In genomic region chr4:45184521-45185330, GRCm38 (mm10) we compare ENCODE assay signal across 8 mouse cellular contexts. TPM values are rescaled to one million over a fixed set of nuclear protein-coding genes. Genes with fewer than 3 reads are reported as not detected.
A peak's percentile ranks its signal among the peaks of the same experiment; 100 is the strongest.
DNase-seq lines count a peak whose midpoint lies in the region; ATAC-seq and TF ChIP-seq lines count a peak whose summit lies in the region.

Frmpd1 (plus strand) TSS chr4:45184875.

- no peaks in the 10 kb centered on the region for H3K9me3 ChIP-seq in embryonic facial prominence, embryonic 14.5 days (ENCODE audit: control insufficient read depth, low read length)
- H3K9me3 ChIP-seq in heart, embryonic 10.5 days, result no peaks in the 10 kb centered on the region
- no peaks in the 10 kb centered on the region for H3K9me3 ChIP-seq in kidney, embryonic 14.5 days (ENCODE audit: control insufficient read depth, low read length)
- H3K9me3 ChIP-seq in limb, embryonic 15.5 days, result no peaks in the 10 kb centered on the region
- no peaks in the 10 kb centered on the region for H3K9me3 ChIP-seq in midbrain, embryonic 15.5 days
- no peaks in the 10 kb centered on the region for H3K9me3 ChIP-seq in stomach, embryonic 16.5 days (replicated peaks; ENCODE audit: control insufficient read depth, low read length)

- H3K27me3 ChIP-seq in spleen, adult 2 months (ENCODE audit: control insufficient read depth, insufficient read depth, low read length), result peaks cover 18% of the 10 kb centered on the region
- H3K27me3 ChIP-seq in embryonic facial prominence, embryonic 14.5 days (replicated peaks; ENCODE audit: control insufficient read depth, insufficient read depth, low read length), result peaks cover 23% of the 10 kb centered on the region
- peaks cover 51% of the 10 kb centered on the region for H3K27me3 ChIP-seq in heart, embryonic 10.5 days (ENCODE audit: insufficient read depth, poor library complexity, severe bottlenecking)
- peaks cover 24% of the 10 kb centered on the region for H3K27me3 ChIP-seq in kidney, embryonic 14.5 days (ENCODE audit: control insufficient read depth, insufficient read depth, low read length)
- peaks cover 42% of the 10 kb centered on the region for H3K27me3 ChIP-seq in limb, embryonic 15.5 days
- peaks cover 13% of the 10 kb centered on the region; the same call in 1 of the 2 replicates for H3K27me3 ChIP-seq in midbrain, embryonic 15.5 days (replicated peaks)
- H3K27me3 ChIP-seq in stomach, embryonic 16.5 days (ENCODE audit: control insufficient read depth, insufficient read depth, low read length), result peaks cover 6% of the 10 kb centered on the region; the same call in 1 of the 2 replicates

- TF ChIP-seq POLR2A in spleen, adult 2 months (IDR thresholded peaks at IDR 0.05; ENCODE audit: low read depth, low read length), result no peak

- 1% methylated on average over 63 of the region's 85 CpGs for WGBS in spleen, adult 2 months
- WGBS in embryonic facial prominence, embryonic 14.5 days, result under 1% methylated on average over 27 of the region's 85 CpGs
- WGBS in heart, embryonic 10.5 days, result 2% methylated on average over 83 of the region's 85 CpGs
- under 1% methylated on average over 70 of the region's 85 CpGs for WGBS in kidney, embryonic 14.5 days
- WGBS in limb, embryonic 15.5 days, result under 1% methylated on average over 72 of the region's 85 CpGs
- under 1% methylated on average over 72 of the region's 85 CpGs for WGBS in midbrain, embryonic 15.5 days
- under 1% methylated on average over 65 of the region's 85 CpGs for WGBS in stomach, embryonic 16.5 days

- H3K9ac ChIP-seq in embryonic facial prominence, embryonic 14.5 days (ENCODE audit: low read depth, low read length), result peak within 1 kb of the TSS; percentile 71
- H3K9ac ChIP-seq in kidney, embryonic 14.5 days (ENCODE audit: low read depth, low read length), result peak within 1 kb of the TSS; percentile 48
- H3K9ac ChIP-seq in limb, embryonic 15.5 days, result peak within 1 kb of the TSS; percentile 66
- peak within 1 kb of the TSS; percentile 43 for H3K9ac ChIP-seq in midbrain, embryonic 15.5 days
- H3K9ac ChIP-seq in stomach, embryonic 16.5 days (ENCODE audit: low read length), result peak within 1 kb of the TSS; percentile 70

- peak within 1 kb of the TSS; percentile 100 for H3K4me2 ChIP-seq in embryonic facial prominence, embryonic 14.5 days (ENCODE audit: low read depth, low read length)
- peak within 1 kb of the TSS; percentile 95 for H3K4me2 ChIP-seq in kidney, embryonic 14.5 days (replicated peaks; ENCODE audit: low read depth, low read length)
- H3K4me2 ChIP-seq in limb, embryonic 15.5 days, result peak within 1 kb of the TSS; percentile 99
- peak within 1 kb of the TSS; percentile 99 for H3K4me2 ChIP-seq in midbrain, embryonic 15.5 days
- peak within 1 kb of the TSS; percentile 99 for H3K4me2 ChIP-seq in stomach, embryonic 16.5 days (ENCODE audit: low read depth, low read length)

- H3K36me3 ChIP-seq in spleen, adult 2 months (ENCODE audit: control insufficient read depth, insufficient read depth, low read length), result no peaks in the 10 kb centered on the region
- H3K36me3 ChIP-seq in embryonic facial prominence, embryonic 14.5 days (ENCODE audit: control insufficient read depth, insufficient read depth, low read length), result no peaks in the 10 kb centered on the region
- no peaks in the 10 kb centered on the region for H3K36me3 ChIP-seq in heart, embryonic 10.5 days
- no peaks in the 10 kb centered on the region for H3K36me3 ChIP-seq in kidney, embryonic 14.5 days (ENCODE audit: control insufficient read depth, insufficient read depth, low read length)
- H3K36me3 ChIP-seq in limb, embryonic 15.5 days, result no peaks in the 10 kb centered on the region
- H3K36me3 ChIP-seq in midbrain, embryonic 15.5 days (replicated peaks), result no peaks in the 10 kb centered on the region
- H3K36me3 ChIP-seq in stomach, embryonic 16.5 days (ENCODE audit: control insufficient read depth, insufficient read depth, low read length), result no peaks in the 10 kb centered on the region

- peak within 1 kb of the TSS; percentile 52 for H3K4me3 ChIP-seq in spleen, adult 2 months (ENCODE audit: extremely low read depth, insufficient read depth, insufficient read length)
- H3K4me3 ChIP-seq in embryonic facial prominence, embryonic 14.5 days (ENCODE audit: low read depth, low read length), result peak within 1 kb of the TSS; percentile 69
- H3K4me3 ChIP-seq in heart, embryonic 10.5 days, result peak within 1 kb of the TSS; percentile 66
- H3K4me3 ChIP-seq in kidney, embryonic 14.5 days (ENCODE audit: low read length), result peak within 1 kb of the TSS; percentile 52
- peak within 1 kb of the TSS; percentile 65 for H3K4me3 ChIP-seq in limb, embryonic 15.5 days
- peak within 1 kb of the TSS; percentile 72 for H3K4me3 ChIP-seq in midbrain, embryonic 15.5 days
- peak within 1 kb of the TSS; percentile 61 for H3K4me3 ChIP-seq in stomach, embryonic 16.5 days (replicated peaks; ENCODE audit: low read length)

- peak in 1 of 2 experiments; percentile 14 for DNase-seq in spleen, adult 2 months (ENCODE audit: low read depth in 1 of 2, low spot score in 2 of 2)
- DNase-seq in spleen, adult 12 weeks (ENCODE audit: low spot score), result no peak
- peak; percentile 78 for DNase-seq in embryonic facial prominence, embryonic 14.5 days (ENCODE audit: low spot score)
- no peak for DNase-seq in heart, embryonic 10.5 days (ENCODE audit: low spot score)

- ATAC-seq in embryonic facial prominence, embryonic 14.5 days (ENCODE audit: low read depth), result peak; percentile 91
- ATAC-seq in kidney, embryonic 14.5 days (ENCODE audit: low FRiP score, low TSS enrichment), result peak; percentile 84
- ATAC-seq in limb, embryonic 15.5 days (ENCODE audit: insufficient number of reproducible peaks, low FRiP score, low TSS enrichment, low read depth), result peak; percentile 73
- peak; percentile 88 for ATAC-seq in midbrain, embryonic 15.5 days (replicated peaks)
- ATAC-seq in stomach, embryonic 16.5 days (ENCODE audit: insufficient read depth, low FRiP score), result peak; percentile 83

- H3K4me1 ChIP-seq in spleen, adult 2 months (ENCODE audit: control insufficient read depth, insufficient read depth, insufficient read length), result peaks cover 9% of the 10 kb centered on the region
- H3K4me1 ChIP-seq in embryonic facial prominence, embryonic 14.5 days (ENCODE audit: control insufficient read depth, insufficient read depth, low read length), result 0 out of 2 replicates have a peak, but pooled peaks cover 4% of the 10 kb centered on the region
- H3K4me1 ChIP-seq in heart, embryonic 10.5 days, result peaks cover 50% of the 10 kb centered on the region
- H3K4me1 ChIP-seq in kidney, embryonic 14.5 days (ENCODE audit: control insufficient read depth, insufficient read depth, low read length), result no peaks in the 10 kb centered on the region; the same call in 1 of the 2 replicates
- peaks cover 18% of the 10 kb centered on the region for H3K4me1 ChIP-seq in limb, embryonic 15.5 days
- peaks cover 13% of the 10 kb centered on the region for H3K4me1 ChIP-seq in midbrain, embryonic 15.5 days
- 0 out of 2 replicates have a peak, but pooled peaks cover 8% of the 10 kb centered on the region for H3K4me1 ChIP-seq in stomach, embryonic 16.5 days (ENCODE audit: control insufficient read depth, insufficient read depth, low read length)

- H3K27ac ChIP-seq in spleen, adult 2 months (ENCODE audit: insufficient read depth, low read length), result no peak within 1 kb of the TSS
- no peak within 1 kb of the TSS for H3K27ac ChIP-seq in embryonic facial prominence, embryonic 14.5 days (replicated peaks; ENCODE audit: low read depth, low read length)
- H3K27ac ChIP-seq in heart, embryonic 10.5 days, result peak within 1 kb of the TSS; percentile 90
- no peak within 1 kb of the TSS for H3K27ac ChIP-seq in kidney, embryonic 14.5 days (ENCODE audit: low read depth, low read length)
- H3K27ac ChIP-seq in limb, embryonic 15.5 days, result no peak within 1 kb of the TSS
- H3K27ac ChIP-seq in midbrain, embryonic 15.5 days, result no peak within 1 kb of the TSS
- no peak within 1 kb of the TSS for H3K27ac ChIP-seq in stomach, embryonic 16.5 days (ENCODE audit: low read length)

- no peak for TF ChIP-seq CTCF in spleen, adult 2 months (IDR thresholded peaks at IDR 0.05; ENCODE audit: extremely low read depth, insufficient read depth, insufficient read length, insufficient replicate concordance)

RNA-seq across cellular contexts. Expression of gene Frmpd1, which starts in this region (rescaled TPM):
- polyA plus RNA-seq in spleen, adult 2 months (2012; rRNA removed), result 0.02 and 0.05 TPM in 2 replicates
- polyA plus RNA-seq in embryonic facial prominence, embryonic 14.5 days (2014; fragmentation: Nextera tagmentation; extraction: Ambion mirVana), result 4.3 and 5.3 TPM in 2 replicates
- polyA plus RNA-seq in heart, embryonic 10.5 days (2016; fragmentation: Nextera tagmentation; extraction: Ambion mirVana), result 4.1 and 4.3 TPM in 2 replicates
- polyA plus RNA-seq in kidney, embryonic 14.5 days (2014; fragmentation: Nextera tagmentation; extraction: Ambion mirVana), result 0.24 and 0.53 TPM in 2 replicates
- polyA plus RNA-seq in limb, embryonic 15.5 days (2015; fragmentation: Nextera tagmentation; extraction: Ambion mirVana), result 3.4 and 3.6 TPM in 2 replicates
- 1.4 and 1.5 TPM in 2 replicates for polyA plus RNA-seq in midbrain, embryonic 15.5 days (2015; fragmentation: Nextera tagmentation; extraction: Ambion mirVana)
- 0.95 and 1.6 TPM in 2 replicates for polyA plus RNA-seq in stomach, embryonic 16.5 days (2015; fragmentation: Nextera tagmentation; extraction: Ambion mirVana)

Comparison
In these comparisons a context has a peak if more than half of its experiments do, and no peak if none do; other contexts are left out.
1. Peak in ATAC-seq, H3K4me3 ChIP-seq, H3K9ac ChIP-seq and H3K4me2 ChIP-seq in kidney, embryonic 14.5 days; RNA of the gene not detected or under 1 TPM.